Mouse (Mus musculus) mesoderm, embryonic 11.5 days (tissue): ENCODE data around the gene Cdk2ap2.

Experiments used
- DNase-seq: peaks from one replicate; pipeline ENCODE4 v3.0.0-alpha.2; 2012; ENCODE audit warnings: low read depth, low spot score

The Cdk2ap2 gene

GRCm38 (mm10) chr19:4094348-4094747 is 2.6 kb upstream of the Cdk2ap2 start:
- no peak for DNase-seq

- no peak for DNase-seq
These were observed 2.1 kb upstream of the Cdk2ap2 start for GRCm38 (mm10) chr19:4094774-4095303.

GRCm38 (mm10) chr19:4095802-4096201 is 1.2 kb upstream of the Cdk2ap2 start:
- DNase-seq, result no peak

GRCm38 (mm10) chr19:4097441-4097825 is 451 bp downstream of the Cdk2ap2 start:
- no peak for DNase-seq

- no peak for DNase-seq
These were observed 1.4 kb downstream of the Cdk2ap2 start for GRCm38 (mm10) chr19:4098426-4098825.

GRCm38 (mm10) chr19:4099056-4099455 is 2.1 kb downstream of the Cdk2ap2 start:
- DNase-seq, result peak; percentile 91

- peak; percentile 30 for DNase-seq
These were observed 3.1 kb downstream of the Cdk2ap2 start, which contains the start of gene Pitpnm1 for GRCm38 (mm10) chr19:4099837-4100717. Gene Pitpnm1 (plus strand): TSS chr19:4099998.

- DNase-seq, result peak; percentile 56
These were observed 3.8 kb downstream of the Cdk2ap2 start for GRCm38 (mm10) chr19:4100718-4101261.

GRCm38 (mm10) chr19:4101466-4101865 is 4.5 kb downstream of the Cdk2ap2 start:
- DNase-seq, result no peak

- no peak for DNase-seq
These were observed 5.1 kb downstream of the Cdk2ap2 start for GRCm38 (mm10) chr19:4102049-4102448.

- DNase-seq, result no peak
These were observed 5.6 kb downstream of the Cdk2ap2 start for GRCm38 (mm10) chr19:4102626-4103025.

GRCm38 (mm10) chr19:4103294-4103693 is 6.3 kb downstream of the Cdk2ap2 start:
- DNase-seq, result no peak

- no peak for DNase-seq
These were observed 6.8 kb downstream of the Cdk2ap2 start for GRCm38 (mm10) chr19:4103792-4104191.

GRCm38 (mm10) chr19:4104675-4105194 is 7.8 kb downstream of the Cdk2ap2 start:
- no peak for DNase-seq

- DNase-seq, result no peak
These were observed 9.7 kb downstream of the Cdk2ap2 start for GRCm38 (mm10) chr19:4106654-4107053.

GRCm38 (mm10) chr19:4108535-4108934 is 11.6 kb downstream of the Cdk2ap2 start:
- DNase-seq, result no peak

- no peak for DNase-seq
These were observed 15.3 kb downstream of the Cdk2ap2 start for GRCm38 (mm10) chr19:4112063-4112960.

GRCm38 (mm10) chr19:4113186-4113805 is 16.3 kb downstream of the Cdk2ap2 start:
- DNase-seq, result no peak

GRCm38 (mm10) chr19:4113806-4114230 is 16.8 kb downstream of the Cdk2ap2 start:
- DNase-seq, result no peak

GRCm38 (mm10) chr19:4114551-4114950 is 17.6 kb downstream of the Cdk2ap2 start:
- DNase-seq, result no peak

GRCm38 (mm10) chr19:4115144-4115543 is 18.2 kb downstream of the Cdk2ap2 start:
- no peak for DNase-seq
